Mouse (Mus musculus) kidney, adult 8-10 months (tissue): Measurements from ENCODE around the gene Gpn2.

Experiments used
- DNase-seq, 2 experiments: peaks; one replicate each; pipeline ENCODE4 v3.0.0; 2022

Gpn2 gene

DNA sequence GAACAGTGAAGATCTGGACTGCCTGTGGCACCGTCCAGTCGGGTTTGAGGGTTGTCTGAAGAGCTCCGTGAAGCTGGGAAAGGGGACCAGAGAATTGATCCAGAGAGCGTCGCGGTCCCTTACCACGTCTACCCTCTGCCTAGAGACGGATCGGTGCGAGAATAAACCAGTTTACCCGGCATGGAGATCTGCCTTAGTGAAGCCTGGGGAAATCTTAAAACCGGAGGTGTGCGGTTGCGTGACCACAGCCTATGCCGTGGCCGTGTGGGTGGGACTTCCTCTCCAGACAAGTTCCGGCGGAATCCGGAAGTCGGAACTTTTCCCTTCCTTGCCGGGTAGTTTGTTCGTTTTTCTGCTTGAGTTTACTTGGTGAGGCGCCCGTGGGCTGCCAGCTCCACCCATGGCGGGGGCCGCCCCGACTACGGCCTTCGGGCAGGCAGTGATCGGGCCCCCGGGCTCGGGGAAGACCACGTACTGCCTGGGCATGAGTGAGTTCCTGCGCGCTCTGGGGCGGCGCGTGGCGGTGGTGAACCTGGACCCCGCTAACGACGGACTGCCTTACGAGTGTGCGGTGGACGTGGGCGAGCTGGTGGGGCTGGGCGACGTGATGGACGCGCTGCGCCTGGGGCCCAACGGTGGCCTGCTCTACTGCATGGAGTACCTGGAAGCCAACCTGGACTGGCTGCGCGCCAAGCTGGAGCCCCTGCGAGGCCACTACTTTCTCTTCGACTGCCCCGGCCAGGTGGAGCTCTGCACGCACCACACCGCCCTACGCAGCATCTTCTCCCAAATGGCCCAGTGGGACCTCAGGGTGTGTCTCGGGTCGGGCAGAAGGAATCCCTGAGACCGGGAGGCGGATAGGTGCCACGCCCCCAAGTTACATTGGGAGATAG, at the start of gene Gpn2:
TSS of gene Gpn2 (plus strand) at position 304 of the 893 bp plus-strand sequence.
- DNase-seq, result peak; percentile 78 to 87

DNA sequence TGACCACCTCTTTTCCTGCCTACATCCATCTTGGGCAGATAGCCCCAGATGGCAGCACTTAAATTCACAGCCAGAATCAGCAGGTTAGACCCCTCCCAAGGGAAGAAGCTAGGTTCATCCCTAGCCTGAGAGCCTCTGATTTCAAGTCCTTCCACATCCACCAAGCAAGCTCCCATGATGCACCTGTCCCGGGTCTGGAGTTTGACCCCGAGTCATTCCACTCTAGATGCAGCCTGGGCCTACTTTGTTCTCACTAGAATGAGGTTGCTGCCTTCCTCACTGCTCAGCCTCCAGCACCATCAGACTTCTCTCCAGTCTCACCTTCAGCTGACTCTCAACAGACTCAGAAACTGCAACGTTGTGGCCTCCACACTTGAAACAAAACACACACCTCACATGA, 48.1 kb upstream of the Gpn2 start:
- peak; percentile 46 to 50 for DNase-seq

DNA sequence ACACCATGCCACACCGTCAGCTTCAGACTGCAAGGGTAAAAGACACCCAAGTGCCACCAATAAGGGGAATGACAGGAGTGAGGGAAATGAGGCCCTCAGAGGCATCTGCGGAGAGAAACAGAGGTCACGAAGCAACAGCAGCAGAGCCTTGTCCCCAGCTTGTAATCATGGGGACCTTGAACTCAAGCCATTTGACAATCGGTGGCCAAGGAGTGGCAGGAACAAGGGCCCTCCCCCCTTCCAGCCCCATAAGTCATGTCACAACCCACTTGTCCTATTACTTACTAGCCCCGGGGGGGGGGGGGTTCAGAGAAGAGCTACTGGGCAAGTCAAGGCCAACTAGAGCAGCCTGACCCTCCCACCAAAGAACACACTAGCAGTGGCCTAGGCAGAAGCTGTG, 47.5 kb upstream of the Gpn2 start:
- DNase-seq, result no peak

DNA sequence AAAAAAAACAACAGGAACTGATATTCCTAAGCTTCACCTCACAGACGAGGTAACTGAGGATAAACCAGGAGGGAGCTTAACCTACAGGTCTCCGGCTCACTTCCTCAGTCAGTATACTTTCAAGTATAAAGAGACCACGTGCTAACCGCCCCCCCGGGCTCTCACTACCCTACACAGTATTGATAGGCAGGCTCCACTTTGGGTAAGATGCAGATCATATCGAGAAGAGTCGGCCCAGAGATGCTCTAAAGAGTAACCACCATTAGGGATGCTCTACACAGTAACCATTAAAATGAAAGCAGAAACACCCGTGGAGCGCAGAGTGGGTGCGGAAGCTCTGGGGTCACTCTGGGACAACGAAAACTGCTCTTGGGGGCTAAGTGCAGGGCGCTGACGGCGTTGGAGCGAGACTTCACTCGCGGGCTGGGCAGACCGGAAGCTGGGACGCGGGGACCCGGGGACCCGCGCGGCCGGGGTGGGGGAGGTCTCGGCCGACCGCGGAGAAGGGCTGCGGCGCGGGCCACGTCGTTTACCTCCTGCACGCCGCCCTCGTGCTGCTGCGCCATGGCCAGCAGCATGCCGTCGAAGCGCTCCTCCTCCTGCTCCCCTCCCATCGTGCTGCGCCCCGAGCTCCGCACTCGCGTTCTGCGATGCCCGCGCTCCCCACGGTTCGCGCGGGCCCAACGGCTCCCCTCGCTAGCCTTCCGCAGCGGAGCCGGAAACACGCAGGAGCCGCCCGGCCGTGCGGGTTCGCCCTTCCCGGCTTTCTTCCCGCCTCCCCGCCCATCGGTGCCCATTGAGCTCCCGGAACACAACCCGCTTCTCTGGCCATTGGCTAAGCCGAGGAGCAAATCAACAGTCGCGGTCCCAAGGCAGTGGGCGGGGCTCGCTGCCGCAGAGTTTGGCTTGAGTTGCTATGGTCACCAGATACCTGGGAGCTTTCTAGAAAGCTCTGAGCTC, 38.6 kb upstream of the Gpn2 start, which contains the start of gene Nudc:
TSS of gene Nudc (minus strand) at position 725 of the 960 bp plus-strand sequence.
- peak; percentile 97 to 98 for DNase-seq

DNA sequence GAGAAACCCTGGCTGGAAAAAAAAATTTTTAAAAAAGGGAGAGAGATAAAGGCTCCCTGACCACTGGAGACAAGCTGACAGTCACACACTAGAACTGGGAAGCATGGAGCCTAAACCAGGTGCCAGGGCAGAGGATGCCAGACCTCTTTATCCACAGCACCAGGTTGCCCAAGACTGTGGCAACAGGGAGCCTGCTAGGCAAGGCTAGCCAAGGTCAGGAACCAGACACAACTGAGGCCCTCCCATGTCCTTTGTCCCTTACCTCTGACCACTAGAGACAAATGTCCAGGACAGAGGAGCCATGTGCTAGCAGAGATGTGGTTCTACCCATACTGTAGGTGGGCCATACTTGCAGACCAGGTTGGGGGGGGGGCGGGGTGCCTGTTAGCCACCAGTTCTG, 32.1 kb upstream of the Gpn2 start:
- DNase-seq, result no peak

DNA sequence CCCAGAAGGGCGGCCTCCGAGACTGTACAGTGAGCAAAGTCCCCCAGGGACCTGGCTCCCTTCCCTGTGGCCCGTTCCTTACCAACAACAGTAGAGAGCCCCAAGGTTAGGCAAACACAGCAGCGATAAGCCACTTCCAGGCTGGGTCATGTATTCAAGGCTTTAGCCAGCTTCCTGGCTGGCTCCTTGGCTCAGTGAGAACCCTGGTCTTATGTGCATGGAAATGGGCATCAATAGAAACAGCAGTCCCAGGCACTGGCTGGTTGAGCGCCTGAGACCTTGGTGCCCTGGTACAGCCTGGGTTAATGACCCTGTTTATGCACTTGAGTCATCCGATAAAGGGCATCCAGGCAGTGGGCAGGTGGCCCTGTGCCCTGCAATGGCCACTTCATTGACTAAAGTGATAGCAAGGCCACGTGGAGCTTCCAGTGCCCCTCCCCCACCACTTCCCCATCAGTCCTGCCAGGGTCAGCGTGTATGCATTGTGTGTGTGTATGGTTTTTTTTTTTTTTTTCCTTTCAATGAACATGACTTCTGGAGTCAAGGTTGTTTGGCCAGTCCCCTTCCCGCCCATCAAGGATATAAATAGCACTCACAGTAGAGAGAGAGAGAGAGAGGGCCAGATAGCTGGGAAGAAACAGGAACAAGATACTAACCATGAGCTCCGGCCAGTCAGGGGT, 31.3 kb upstream of the Gpn2 start, which contains the start of gene Nr0b2:
TSS of gene Nr0b2 (plus strand) at position 609 of the 680 bp plus-strand sequence.
- peak; percentile 30 to 40 for DNase-seq

DNA sequence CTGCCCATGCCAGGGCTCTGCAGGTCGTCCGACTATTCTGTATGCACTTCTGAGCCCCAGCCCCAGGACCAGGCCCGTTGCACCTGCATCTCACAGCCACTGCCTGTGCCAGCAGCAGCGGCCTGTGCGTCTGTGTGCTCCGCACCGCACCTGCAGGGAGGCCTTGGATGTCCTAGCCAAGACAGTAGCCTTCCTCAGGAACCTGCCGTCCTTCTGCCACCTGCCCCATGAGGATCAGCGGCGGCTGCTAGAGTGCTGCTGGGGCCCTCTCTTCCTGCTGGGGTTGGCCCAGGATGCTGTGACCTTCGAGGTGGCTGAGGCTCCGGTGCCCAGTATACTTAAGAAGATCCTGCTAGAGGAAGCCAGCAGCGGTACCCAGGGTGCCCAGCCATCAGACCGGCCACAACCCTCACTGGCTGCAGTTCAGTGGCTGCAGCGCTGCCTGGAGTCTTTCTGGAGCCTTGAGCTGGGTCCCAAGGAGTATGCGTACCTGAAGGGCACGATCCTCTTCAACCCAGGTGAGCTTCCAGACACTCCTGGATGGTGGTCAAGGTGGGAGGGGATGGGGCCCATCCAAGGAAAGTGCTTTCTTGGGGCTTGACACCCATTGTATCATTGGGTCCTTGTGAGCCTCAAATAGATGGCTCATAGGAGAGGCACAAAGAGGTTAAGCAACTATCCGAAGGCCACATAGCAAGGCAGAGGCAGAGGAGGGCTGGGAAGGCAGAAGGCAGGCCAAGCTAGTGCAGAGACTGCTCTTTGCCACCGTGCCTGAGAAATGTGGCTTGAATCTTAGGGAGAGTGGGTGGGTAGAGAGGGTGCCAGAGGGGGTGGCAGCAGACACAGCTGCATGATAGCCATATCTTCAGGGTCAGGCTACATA, 30.5 kb upstream of the Gpn2 start:
- no peak for DNase-seq

DNA sequence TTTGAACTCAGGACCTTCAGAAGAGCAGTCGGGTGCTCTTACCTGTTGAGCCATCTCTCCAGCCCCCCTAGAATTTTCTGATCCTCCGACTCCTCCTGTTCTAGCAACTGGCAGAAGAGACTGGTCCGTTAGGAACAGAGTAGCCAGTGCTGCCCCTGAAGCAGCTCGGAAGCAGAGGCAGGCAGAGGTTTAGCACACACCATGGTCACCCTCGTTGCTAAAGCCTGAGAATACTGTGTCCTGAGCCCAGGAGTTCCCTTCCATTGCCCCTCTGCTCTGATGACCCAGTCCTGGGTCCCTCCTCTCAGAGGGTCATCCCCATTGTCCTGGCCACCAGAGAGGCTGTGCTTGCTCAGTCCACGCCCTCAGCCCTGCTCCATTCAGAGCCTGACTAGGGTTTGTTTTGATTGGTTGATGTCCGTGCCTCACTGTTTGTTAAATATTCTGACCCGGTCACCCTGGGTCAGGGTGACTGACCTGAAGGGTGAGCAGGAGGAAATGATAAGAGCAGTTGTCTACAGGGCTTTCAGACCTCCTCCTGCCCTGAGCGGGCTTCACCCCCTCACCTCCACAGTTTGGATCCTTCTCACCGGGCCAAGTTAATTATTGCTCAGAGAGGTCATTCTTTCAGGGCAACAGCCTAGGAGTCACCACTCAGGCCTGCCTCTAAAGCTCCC, 27.0 kb upstream of the Gpn2 start:
- peak; percentile 71 to 87 for DNase-seq

DNA sequence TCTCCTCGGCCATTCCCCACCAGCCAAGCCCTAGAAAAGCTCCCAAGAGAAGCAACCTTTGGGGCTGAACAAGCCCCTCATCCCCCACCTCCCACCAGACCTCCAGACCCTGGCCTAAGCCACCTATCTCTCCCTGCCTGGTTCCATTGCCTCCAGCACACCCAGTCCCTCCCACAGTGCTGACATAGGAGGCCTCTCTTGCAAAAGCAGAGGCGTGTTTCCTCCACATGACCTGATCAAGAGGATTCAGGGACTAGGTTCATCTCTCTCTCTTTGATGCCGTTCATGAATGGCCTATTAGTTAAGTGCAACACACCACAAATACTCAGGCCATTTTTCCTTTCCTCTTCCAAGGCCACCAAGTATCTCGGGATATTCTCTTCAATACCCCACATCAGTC, 24.3 kb upstream of the Gpn2 start:
- no peak for DNase-seq

DNA sequence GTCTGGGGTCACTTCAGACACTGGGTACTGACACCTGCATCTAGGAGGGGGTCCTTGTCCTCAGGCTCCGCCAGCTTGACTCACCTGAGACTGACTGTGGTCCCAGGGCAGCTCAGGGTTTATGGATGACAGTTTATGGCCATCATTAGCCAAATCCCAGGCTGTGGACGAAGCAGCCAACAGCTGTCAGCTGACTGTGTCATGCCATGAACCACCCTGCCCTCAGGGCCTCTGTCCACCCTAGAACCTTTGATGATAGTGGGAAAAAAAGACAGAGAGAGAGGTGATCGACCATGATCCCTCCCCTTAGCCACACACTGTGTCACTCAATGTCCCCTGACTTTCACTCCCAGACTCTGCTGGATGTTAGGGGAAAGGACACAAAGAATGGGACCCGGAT, 22.5 kb upstream of the Gpn2 start:
- DNase-seq, result no peak

DNA sequence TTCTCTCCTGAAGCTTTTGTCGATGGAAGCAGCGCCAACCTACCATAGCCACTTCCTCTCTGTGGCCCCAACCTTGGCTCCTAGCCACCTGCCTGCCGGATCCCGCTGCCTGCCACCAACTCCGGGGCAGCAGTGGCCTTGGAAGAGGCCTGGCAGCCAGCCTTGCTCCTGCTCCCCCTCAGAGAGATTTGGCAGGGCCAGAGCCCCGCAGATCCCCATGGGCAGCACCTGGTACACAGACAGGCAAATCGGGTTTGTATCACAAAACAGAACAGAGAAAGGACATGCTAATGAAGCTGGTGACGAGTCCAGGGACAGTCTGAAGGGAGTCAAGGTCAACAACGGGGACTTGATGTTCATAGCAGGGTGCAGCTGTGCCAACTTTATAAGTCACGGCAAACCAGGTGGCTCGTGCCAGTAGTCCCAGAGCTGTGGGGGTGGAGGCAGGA, 21.0 kb upstream of the Gpn2 start:
- DNase-seq, result peak; percentile 78 to 87

DNA sequence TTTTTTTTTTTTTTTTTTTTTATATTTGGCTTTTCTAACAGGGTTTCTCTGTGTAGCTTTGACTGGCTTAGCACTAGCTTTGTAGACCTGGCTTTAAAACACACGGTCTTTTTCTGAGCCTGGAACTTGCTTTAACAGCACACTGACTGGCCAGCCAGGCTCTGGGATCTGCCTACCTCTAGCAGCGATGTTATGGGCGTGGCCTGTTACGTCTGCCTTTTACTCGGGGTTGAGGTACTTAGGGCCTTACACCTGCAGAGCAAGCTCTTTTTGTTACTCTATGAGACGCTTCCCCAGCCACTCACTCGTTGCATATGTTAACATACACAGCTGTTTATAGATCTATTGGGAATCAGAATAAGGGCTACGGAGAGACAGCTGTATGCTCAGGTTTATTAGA, 16.9 kb upstream of the Gpn2 start:
- DNase-seq, result peak in 1 of 2 experiments; percentile 30

DNA sequence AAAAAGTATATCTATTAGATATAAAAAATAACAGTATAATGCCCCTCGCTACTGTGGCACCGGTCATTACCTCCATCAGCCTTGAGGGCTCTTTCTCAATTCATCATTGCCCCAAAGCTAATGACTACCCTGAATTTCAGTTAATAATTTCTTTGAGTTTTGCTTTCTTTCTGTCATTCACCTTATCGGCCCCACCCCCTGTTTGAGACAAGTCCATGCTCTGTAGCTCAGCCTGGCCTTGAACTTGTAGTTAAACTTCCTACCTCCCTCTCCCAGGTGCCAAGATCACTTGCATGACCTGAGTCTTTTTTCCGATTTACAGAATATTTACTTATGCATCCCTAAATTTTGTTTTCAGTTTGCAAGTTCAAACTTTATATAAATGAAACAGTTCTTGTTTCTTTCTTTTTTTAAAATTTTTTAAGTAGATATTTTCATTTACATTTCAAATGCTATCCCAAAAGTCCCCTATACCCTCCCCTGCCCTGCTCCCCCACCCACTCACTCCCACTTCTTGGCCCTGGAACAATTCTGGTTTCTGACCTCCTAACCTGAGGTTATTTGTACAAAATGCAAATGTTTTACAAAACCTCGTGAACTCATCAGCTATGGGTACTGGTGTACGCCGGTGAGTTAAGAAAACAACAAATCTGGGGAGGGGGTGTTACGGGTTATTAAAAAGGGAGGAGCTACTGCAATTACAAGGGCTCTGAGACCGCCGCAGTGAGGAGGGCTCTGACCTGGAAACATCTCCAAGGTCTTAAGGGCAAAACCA, 14.7 kb upstream of the Gpn2 start:
- DNase-seq, result peak; percentile 40 to 42

DNA sequence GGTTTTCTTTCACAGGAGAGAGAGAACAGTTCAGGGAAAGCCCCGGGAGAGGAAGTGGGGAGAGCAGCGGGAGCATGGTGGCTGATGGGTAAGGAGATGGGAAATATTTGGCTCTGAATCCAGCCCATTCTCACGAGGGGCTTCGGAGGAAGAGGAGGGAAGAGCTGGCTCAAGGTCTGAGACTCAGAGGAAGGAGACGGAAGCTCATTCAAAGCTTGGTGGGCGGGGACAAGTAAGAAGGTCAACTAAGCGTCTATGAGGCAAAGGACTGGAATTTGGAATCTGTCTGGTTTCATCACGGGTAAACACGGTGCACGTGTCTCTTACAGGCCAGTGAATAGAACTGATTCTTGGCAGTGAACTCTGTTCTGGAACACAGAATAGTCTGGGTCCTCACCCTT, 14.1 kb upstream of the Gpn2 start:
- peak; percentile 82 to 88 for DNase-seq

DNA sequence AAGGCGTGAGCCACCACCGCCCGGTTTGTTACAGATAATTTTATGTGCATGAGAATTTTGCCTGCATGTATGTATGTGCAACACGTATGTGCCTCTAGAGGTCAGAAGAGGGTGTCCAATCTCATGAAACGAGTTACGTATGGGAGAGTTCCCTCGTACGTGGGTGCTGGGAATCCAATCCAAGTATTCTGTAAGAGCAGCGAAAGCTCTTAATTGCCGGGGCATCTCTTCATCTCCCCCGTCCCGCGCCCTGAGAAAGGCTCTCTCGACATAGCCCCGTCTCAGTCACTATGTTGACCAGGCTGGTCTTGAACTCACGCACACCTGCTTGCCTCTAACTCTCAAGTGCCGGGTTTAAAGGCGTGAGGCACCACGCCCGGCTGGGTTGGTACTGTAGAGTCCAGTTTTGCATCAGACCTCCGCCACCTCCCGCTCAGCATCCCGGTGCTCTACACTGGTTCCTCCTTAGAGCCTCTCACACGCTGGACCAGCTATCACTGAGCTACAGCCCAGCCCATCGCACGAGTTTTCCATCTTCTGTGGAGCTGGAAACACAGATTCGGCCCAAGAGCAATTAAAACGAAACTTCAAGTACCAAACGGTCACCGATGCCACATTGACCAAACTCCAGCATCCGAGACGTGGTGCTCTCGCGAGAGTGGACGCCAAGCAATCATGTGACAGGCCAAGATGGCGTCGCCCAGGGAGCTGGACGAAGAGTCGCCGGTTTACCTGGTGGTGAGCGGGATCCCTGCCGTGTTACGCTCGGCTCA, 9.9 kb upstream of the Gpn2 start, which contains the start of gene Gpatch3:
TSS of gene Gpatch3 (plus strand) at position 676 of the 773 bp plus-strand sequence.
- DNase-seq, result peak; percentile 91 to 95

DNA sequence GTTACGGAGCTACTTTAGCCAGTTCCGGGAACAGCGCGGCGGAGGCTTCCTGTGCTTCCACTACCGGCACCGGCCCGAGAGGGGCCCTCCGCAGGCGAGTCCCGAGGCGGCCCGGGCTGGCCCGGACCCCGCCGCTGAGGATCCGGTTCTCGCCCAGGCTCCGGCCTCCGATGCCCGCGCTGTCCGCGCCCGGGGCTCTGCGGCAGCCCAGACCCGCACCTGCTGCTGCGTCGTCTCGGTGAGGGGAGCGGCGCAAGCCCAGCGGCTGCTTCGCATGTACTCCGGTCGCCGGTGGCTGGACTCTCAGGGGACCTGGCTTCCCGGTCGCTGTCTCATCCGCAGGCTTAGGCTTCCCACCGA, 9.3 kb upstream of the Gpn2 start:
- no peak for DNase-seq

DNA sequence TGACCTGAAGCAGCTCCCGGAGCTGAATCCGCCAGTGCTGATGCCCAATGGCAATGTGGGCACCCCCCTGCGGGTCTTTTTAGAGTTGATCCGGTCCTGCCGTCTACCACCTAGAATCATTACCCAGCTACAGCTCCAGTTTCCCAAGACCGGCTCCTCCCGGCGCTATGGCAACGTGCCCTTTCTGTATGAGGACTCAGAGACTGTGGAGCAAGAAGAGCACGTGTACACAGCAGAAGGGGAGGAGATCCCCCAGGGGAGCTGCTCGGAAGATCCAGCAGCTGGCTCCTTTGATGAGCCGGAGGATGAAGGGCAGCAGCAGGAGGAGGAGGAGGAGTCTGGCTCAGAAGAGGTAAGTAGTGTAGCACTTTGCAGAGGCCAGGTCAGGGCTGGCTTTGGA, 6.2 kb upstream of the Gpn2 start:
- DNase-seq, result no peak

DNA sequence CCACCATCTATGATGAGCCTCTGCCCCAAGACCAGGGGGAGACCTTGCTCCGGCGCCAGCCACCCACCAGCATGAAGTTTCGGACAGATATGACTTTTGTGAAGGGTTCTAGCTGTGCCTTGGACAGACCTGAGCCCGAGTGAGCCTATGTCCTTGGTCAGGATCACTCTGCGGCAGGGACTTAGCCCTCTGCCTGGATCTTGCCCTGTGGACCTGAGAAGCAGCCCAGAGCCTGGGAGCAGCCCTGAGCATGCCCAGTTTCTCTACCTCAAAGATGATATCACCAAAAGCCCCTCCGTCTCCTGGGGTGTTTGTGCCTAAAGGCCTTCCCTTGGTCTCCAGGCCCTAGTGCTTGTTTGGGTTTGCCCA, 488 bp upstream of the Gpn2 start:
- no peak for DNase-seq

DNA sequence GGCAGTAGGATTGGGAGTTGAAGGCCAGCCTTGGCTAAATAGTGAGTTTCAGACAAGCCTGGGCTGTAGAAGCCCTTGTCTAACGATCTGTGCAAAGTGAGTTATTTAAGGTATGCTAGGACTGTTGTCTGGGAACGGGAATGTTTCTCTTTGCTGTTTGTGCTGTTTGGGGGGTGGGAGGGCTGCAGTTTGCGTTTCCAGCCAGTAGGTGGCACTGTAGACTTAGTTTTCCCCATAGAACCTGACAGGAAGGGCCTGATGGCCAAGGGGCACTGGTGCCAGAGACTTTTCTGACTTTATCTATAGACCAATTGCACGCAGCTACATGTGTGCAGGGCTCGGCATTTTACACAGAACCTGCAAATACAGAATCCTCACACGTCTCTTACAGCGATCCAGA, 8.4 kb downstream of the Gpn2 start:
- peak; percentile 60 to 84 for DNase-seq
